21 mouse cellular contexts compared by ENCODE assay signal in the genomic region with DNA sequence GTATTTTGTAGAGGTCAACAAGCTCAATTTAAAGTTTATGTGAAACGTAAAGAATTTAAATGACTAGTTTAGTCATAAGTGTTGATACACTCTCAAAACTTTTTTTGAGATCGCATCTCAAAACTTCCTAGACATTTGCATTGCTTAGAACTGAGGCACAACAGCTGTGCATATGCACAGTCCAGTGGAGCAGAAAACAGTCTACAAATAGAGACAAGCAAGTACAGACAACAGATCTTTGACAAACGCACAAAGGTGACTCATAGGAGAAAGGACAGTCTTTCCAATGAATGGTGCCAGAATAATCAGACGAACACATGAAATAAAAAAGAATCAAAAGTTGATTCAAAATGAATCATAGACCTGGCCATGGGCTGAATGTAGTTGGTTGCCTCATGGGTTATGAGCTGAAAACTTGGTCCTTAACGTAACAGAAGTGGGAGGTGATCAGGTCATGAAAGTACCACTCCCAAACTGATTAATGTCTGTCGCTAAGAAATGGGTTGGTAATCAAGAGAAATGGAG. TPM values are rescaled to one million over a fixed set of nuclear protein-coding genes. Genes with fewer than 3 reads are reported as not detected.
"Had no signal": no experiment of that assay in that cellular context is flagged by ENCODE, and none has a peak within 500 bp of the region (broad histone marks: within the 10 kb centered on the region; RNA-seq: fewer than 3 reads in every experiment).

No protein-coding gene starts in this region.

- ATAC-seq: lung, postnatal 0 days; midbrain, embryonic 13.5 days; midbrain, embryonic 15.5 days had no signal

- H3K27me3 ChIP-seq: lung, embryonic 15.5 days; megakaryocyte, embryonic 14.5 days; midbrain, embryonic 15.5 days; neural tube, embryonic 12.5 days had no signal

- H3K4me2 ChIP-seq: lung, embryonic 15.5 days; midbrain, embryonic 11.5 days; midbrain, embryonic 13.5 days; midbrain, embryonic 15.5 days; neural tube, embryonic 12.5 days had no signal

- DNase-seq: lung, adult 2 months; lung, postnatal 14 days; lung, postnatal 36 days; right cerebral cortex, postnatal 14 days; thymus, adult 18-20 months; thymus, postnatal 25 days; thymus, postnatal 4 days had no signal

- H3K27ac ChIP-seq: lung, embryonic 15.5 days; macrophage; midbrain, embryonic 13.5 days; midbrain, embryonic 15.5 days; neural tube, embryonic 12.5 days had no signal

- H3K4me3 ChIP-seq: lung, embryonic 15.5 days; megakaryocyte, embryonic 14.5 days; midbrain, embryonic 13.5 days; midbrain, embryonic 15.5 days; neural tube, embryonic 12.5 days had no signal

- H3K9ac ChIP-seq: lung, embryonic 15.5 days; midbrain, embryonic 13.5 days; midbrain, embryonic 15.5 days; neural tube, embryonic 12.5 days had no signal

- H3K36me3 ChIP-seq: lung, embryonic 15.5 days; midbrain, embryonic 13.5 days; midbrain, embryonic 15.5 days; neural tube, embryonic 12.5 days had no signal

- H3K4me1 ChIP-seq: lung, embryonic 15.5 days; midbrain, embryonic 13.5 days; midbrain, embryonic 15.5 days; neural tube, embryonic 12.5 days had no signal

- H3K9me3 ChIP-seq: lung, embryonic 15.5 days; megakaryocyte, embryonic 14.5 days; midbrain, embryonic 13.5 days; midbrain, embryonic 15.5 days; neural tube, embryonic 12.5 days had no signal

RNA-seq across cellular contexts. Expression of gene Dydc2, which starts 38.0 kb away (rescaled TPM):
- polyA plus RNA-seq: liver, embryonic 16.5 days; macrophage; midbrain, embryonic 11.5 days; neural tube, embryonic 12.5 days; spleen, adult 2 months; stomach, embryonic 14.5 days; stomach, embryonic 16.5 days; urinary bladder, adult 2 months had no signal

RNA-seq across cellular contexts. Expression of gene Dydc1, which starts 41.7 kb away (rescaled TPM):
- polyA plus RNA-seq: liver, embryonic 16.5 days; lung, embryonic 15.5 days; macrophage; midbrain, embryonic 11.5 days; midbrain, embryonic 13.5 days; midbrain, embryonic 15.5 days; neural tube, embryonic 12.5 days; neural tube, embryonic 14.5 days; spleen, adult 2 months; stomach, embryonic 14.5 days; stomach, embryonic 16.5 days; urinary bladder, adult 2 months had no signal
